18 mouse cellular contexts compared by ENCODE assay signal in the genomic region with DNA sequence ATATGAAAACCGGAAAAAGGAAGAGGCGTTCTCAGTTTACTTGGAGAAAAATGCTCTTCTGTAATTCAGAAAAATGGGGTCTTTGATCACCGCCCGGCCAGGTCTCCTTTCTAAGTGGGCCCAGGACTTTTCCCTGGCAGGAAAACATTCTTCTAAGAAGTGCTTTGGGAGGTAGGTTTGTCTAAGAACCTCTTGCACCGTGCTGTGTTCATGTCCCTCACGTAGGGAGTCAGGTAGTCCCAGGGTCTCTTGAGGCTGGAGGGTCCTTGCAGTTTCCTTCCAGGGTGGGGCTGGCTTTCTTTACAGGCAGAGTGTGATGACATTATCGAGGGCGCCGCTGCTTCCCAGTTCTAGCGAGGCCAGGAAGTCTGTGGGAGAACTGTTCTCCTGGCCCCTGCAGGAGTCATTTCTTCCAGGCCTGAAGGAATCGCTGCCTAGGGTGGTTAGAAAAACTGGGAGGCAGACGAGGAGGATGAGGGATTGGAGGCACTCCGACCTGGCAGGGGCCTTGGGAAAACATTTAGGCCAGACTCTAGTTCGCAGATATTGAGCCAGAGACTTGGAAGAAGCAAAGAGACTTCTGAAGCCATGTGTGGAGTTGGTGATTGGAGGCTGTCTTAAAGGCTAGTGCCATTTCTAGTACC. TPM values are rescaled to one million over a fixed set of nuclear protein-coding genes. Genes with fewer than 3 reads are reported as not detected.
DNase-seq lines count a peak whose midpoint lies in the region; ATAC-seq and TF ChIP-seq lines count a peak whose summit lies in the region.
"Had no signal": no experiment of that assay in that cellular context is flagged by ENCODE, and none has a peak within 500 bp of the region (broad histone marks: within the 10 kb centered on the region; RNA-seq: fewer than 3 reads in every experiment).

No protein-coding gene starts in this region.

- TF ChIP-seq EP300 in heart, adult 2 months (IDR thresholded peaks at IDR 0.05; ENCODE audit: insufficient read depth, low read depth, low read length), result no peak

- TF ChIP-seq POLR2A in heart, adult 2 months (IDR thresholded peaks at IDR 0.05; ENCODE audit: insufficient read depth, low read depth, low read length), result no peak

- peak overlapping the region; percentile 71 for H3K27ac ChIP-seq in heart, adult 2 months
- no peak overlapping the region for H3K27ac ChIP-seq in heart, embryonic 12.5 days (ENCODE audit: poor library complexity, severe bottlenecking)
- H3K27ac ChIP-seq in gastrocnemius, adult 2 months, result peak overlapping the region; percentile 75
- H3K27ac ChIP-seq in heart, embryonic 13.5 days (replicated peaks), result peak overlapping the region; percentile 40; the same call in 1 of the 2 replicates
- no peak overlapping the region for H3K27ac ChIP-seq in hindbrain, embryonic 11.5 days (ENCODE audit: low read depth, low read length)
- H3K27ac ChIP-seq: forebrain, embryonic 15.5 days had no signal

- WGBS in heart, adult 2 months, result 48% methylated on average over 14 of the region's 14 CpGs
- WGBS in heart, embryonic 12.5 days, result 54% methylated on average over 14 of the region's 14 CpGs
- 57% methylated on average over 14 of the region's 14 CpGs for WGBS in heart, embryonic 13.5 days
- WGBS in hindbrain, embryonic 11.5 days, result 75% methylated on average over 14 of the region's 14 CpGs

- no peaks in the 10 kb centered on the region for H3K27me3 ChIP-seq in heart, adult 2 months (ENCODE audit: control insufficient read depth, insufficient read depth, low read length)
- peaks cover 7% of the 10 kb centered on the region; the same call in 1 of the 2 replicates for H3K27me3 ChIP-seq in heart, embryonic 12.5 days (replicated peaks)
- H3K27me3 ChIP-seq in heart, embryonic 13.5 days (replicated peaks), result peaks cover 9% of the 10 kb centered on the region
- H3K27me3 ChIP-seq in hindbrain, embryonic 11.5 days (ENCODE audit: control insufficient read depth, insufficient read depth, low read length), result no peaks in the 10 kb centered on the region
- H3K27me3 ChIP-seq: forebrain, embryonic 15.5 days; Patski had no signal

- H3K9me3 ChIP-seq in heart, embryonic 12.5 days (replicated peaks), result no peaks in the 10 kb centered on the region
- H3K9me3 ChIP-seq in heart, embryonic 13.5 days, result no peaks in the 10 kb centered on the region
- H3K9me3 ChIP-seq in hindbrain, embryonic 11.5 days (ENCODE audit: control insufficient read depth, low read length), result no peaks in the 10 kb centered on the region
- H3K9me3 ChIP-seq: forebrain, embryonic 15.5 days had no signal

- H3K4me2 ChIP-seq in heart, embryonic 12.5 days, result no peak overlapping the region
- H3K4me2 ChIP-seq in heart, embryonic 13.5 days, result no peak overlapping the region
- no peak overlapping the region for H3K4me2 ChIP-seq in hindbrain, embryonic 11.5 days (replicated peaks; ENCODE audit: low read depth, low read length)
- H3K4me2 ChIP-seq: forebrain, embryonic 15.5 days had no signal

- peak; percentile 67 to 80 for DNase-seq in heart, adult 2 months
- peak; percentile 80 for DNase-seq in gastrocnemius, adult 2 months
- peak; percentile 48 for DNase-seq in heart, postnatal 4 days
- DNase-seq in adrenal gland, postnatal 4 days (ENCODE audit: low spot score in 2 of 2), result no peak
- DNase-seq in kidney, postnatal 10 days, result no peak
- DNase-seq in hindbrain, embryonic 11.5 days (ENCODE audit: low spot score), result no peak
- DNase-seq: B cell, adult 2 months; cerebellum, adult 11 months; kidney, adult 9 months; layer of hippocampus, postnatal 36 days; left cerebral cortex, postnatal 4 days; midbrain, embryonic 14.5 days; right cerebral cortex, adult 18-20 months had no signal

- no peak for TF ChIP-seq CTCF in heart, adult 2 months (IDR thresholded peaks at IDR 0.05)
- no peak for TF ChIP-seq CTCF in gastrocnemius, adult 2 months (IDR thresholded peaks at IDR 0.05)

- no peak for ATAC-seq in heart, embryonic 12.5 days (ENCODE audit: insufficient number of reproducible peaks, low FRiP score)
- ATAC-seq in heart, embryonic 13.5 days (ENCODE audit: extremely low read depth, insufficient number of reproducible peaks, low FRiP score, low TSS enrichment), result no peak
- no peak for ATAC-seq in hindbrain, embryonic 11.5 days (ENCODE audit: low FRiP score)
- ATAC-seq: forebrain, embryonic 15.5 days; Patski had no signal

- H3K9ac ChIP-seq in heart, adult 2 months (ENCODE audit: low read depth, low read length), result no peak overlapping the region
- H3K9ac ChIP-seq in heart, embryonic 12.5 days, result no peak overlapping the region
- no peak overlapping the region for H3K9ac ChIP-seq in heart, embryonic 13.5 days
- H3K9ac ChIP-seq in hindbrain, embryonic 11.5 days (ENCODE audit: low read depth, low read length), result no peak overlapping the region
- H3K9ac ChIP-seq: forebrain, embryonic 15.5 days had no signal

- H3K36me3 ChIP-seq in heart, adult 2 months (ENCODE audit: control insufficient read depth, insufficient read depth, low read length), result peaks cover 2% of the 10 kb centered on the region; the same call in 1 of the 2 replicates
- H3K36me3 ChIP-seq in heart, embryonic 12.5 days, result no peaks in the 10 kb centered on the region
- H3K36me3 ChIP-seq in heart, embryonic 13.5 days, result no peaks in the 10 kb centered on the region
- H3K36me3 ChIP-seq in hindbrain, embryonic 11.5 days (ENCODE audit: control insufficient read depth, insufficient read depth, low read length), result no peaks in the 10 kb centered on the region
- H3K36me3 ChIP-seq: forebrain, embryonic 15.5 days had no signal

- peaks cover 23% of the 10 kb centered on the region for H3K4me1 ChIP-seq in heart, adult 2 months (ENCODE audit: control insufficient read depth, insufficient read depth, low read length)
- peaks cover 12% of the 10 kb centered on the region for H3K4me1 ChIP-seq in heart, embryonic 12.5 days (replicated peaks)
- H3K4me1 ChIP-seq in heart, embryonic 13.5 days, result peaks cover 34% of the 10 kb centered on the region
- H3K4me1 ChIP-seq in hindbrain, embryonic 11.5 days (replicated peaks; ENCODE audit: control insufficient read depth, insufficient read depth, low read length), result no peaks in the 10 kb centered on the region; the same call in none of the 2 replicates

- no peak overlapping the region for H3K4me3 ChIP-seq in heart, adult 2 months
- no peak overlapping the region for H3K4me3 ChIP-seq in heart, embryonic 12.5 days
- H3K4me3 ChIP-seq in gastrocnemius, adult 2 months, result no peak overlapping the region
- H3K4me3 ChIP-seq in heart, embryonic 13.5 days, result no peak overlapping the region
- H3K4me3 ChIP-seq in hindbrain, embryonic 11.5 days (ENCODE audit: low read depth, low read length), result no peak overlapping the region
- H3K4me3 ChIP-seq: forebrain, embryonic 15.5 days had no signal

- no peaks in the 10 kb centered on the region for H3K79me2 ChIP-seq in heart, adult 2 months (replicated peaks; ENCODE audit: control insufficient read depth, insufficient read depth, low read length)

- intact Hi-C loops in heart, adult 2 months (cut with DNase I), result loop anchor here (5.0 kb wide), 1 partner anchor 81 kb away; no protein-coding TSS in a partner anchor
- intact Hi-C loops in gastrocnemius, adult 2 months (cut with DNase I), result no loop called here

RNA-seq across cellular contexts. Expression of a gene that starts 25.4 kb away (rescaled TPM):
- 10 to 100 TPM; 36.9 to 86.4 TPM for total RNA-seq in heart, adult 2 months (2021)
- polyA plus RNA-seq in heart, adult 2 months (2012; rRNA removed), result 97.6 and 161 TPM in 2 replicates
- 2.2 and 2.4 TPM in 2 replicates for polyA plus RNA-seq in heart, embryonic 12.5 days (2016; fragmentation: Nextera tagmentation; extraction: Ambion mirVana)
- 10 to 100 TPM; 19.5 to 37.8 TPM for total RNA-seq in gastrocnemius, adult 2 months (2021)
- 4.7 and 6.4 TPM in 2 replicates for polyA plus RNA-seq in heart, embryonic 13.5 days (2015; fragmentation: Nextera tagmentation; extraction: Ambion mirVana)
- 100 to 1,000 TPM; 165 to 183 TPM for total RNA-seq in heart, postnatal 4 days (2021)
- total RNA-seq in adrenal gland, postnatal 4 days (2021), result 10 to 100 TPM; 80.5 to 89.6 TPM
- polyA plus RNA-seq in hindbrain, embryonic 11.5 days (2014; fragmentation: Nextera tagmentation; extraction: Ambion mirVana), result 4.6 and 5.9 TPM in 2 replicates
- total RNA-seq: common myeloid progenitor, adult 5-6 weeks had no signal

Comparison
In these comparisons a context has a peak if more than half of its experiments do, and no peak if none do; other contexts are left out.
1. H3K27ac ChIP-seq: peak in heart, adult 2 months (single experiment), gastrocnemius, adult 2 months (single experiment) and heart, embryonic 13.5 days (single experiment); none in heart, embryonic 12.5 days (single experiment) and hindbrain, embryonic 11.5 days (single experiment).
2. DNase-seq: peak in heart, adult 2 months (2 of 2), gastrocnemius, adult 2 months (single experiment) and heart, postnatal 4 days (single experiment); none in adrenal gland, postnatal 4 days (0 of 2), kidney, postnatal 10 days (single experiment) and hindbrain, embryonic 11.5 days (single experiment).